In the genomic region with DNA sequence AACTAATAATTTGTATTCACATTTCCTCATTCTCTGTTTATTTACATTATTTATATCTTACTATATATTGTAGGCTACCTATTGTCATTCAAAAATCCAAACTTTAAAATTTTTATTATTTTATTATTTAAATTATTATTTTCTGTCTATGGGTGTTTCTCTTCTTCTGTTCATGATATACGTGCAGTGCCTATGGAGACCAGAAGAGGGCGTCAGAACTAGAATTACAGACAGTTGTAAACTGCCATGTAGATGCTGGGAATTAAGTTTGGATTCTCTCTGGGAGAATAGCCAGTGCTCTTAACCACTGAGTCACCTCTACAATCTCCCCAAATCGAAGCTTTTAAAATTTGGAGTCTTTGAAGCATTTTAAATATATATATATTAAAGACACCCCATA, we compare ENCODE assay signal across 12 mouse cellular contexts.
DNase-seq lines count a peak whose midpoint lies in the region; ATAC-seq and TF ChIP-seq lines count a peak whose summit lies in the region.
"Had no signal": no experiment of that assay in that cellular context is flagged by ENCODE, and none has a peak within 500 bp of the region (broad histone marks: within the 10 kb centered on the region; RNA-seq: fewer than 3 reads in every experiment).

No protein-coding gene starts in this region.

- no peak overlapping the region for H3K4me3 ChIP-seq in forebrain, postnatal 0 days (ENCODE audit: low read depth, low read length)
- H3K4me3 ChIP-seq in forebrain, embryonic 11.5 days (ENCODE audit: low read depth, low read length): no peak overlapping the region
- no peak overlapping the region for H3K4me3 ChIP-seq in layer of hippocampus, adult 2 months
- H3K4me3 ChIP-seq: hindbrain, embryonic 13.5 days; midbrain, embryonic 15.5 days had no signal

- no peaks in the 10 kb centered on the region for H3K36me3 ChIP-seq in forebrain, postnatal 0 days (ENCODE audit: insufficient read depth)
- H3K36me3 ChIP-seq in forebrain, embryonic 11.5 days (ENCODE audit: control insufficient read depth, insufficient read depth, low read length): no peaks in the 10 kb centered on the region
- H3K36me3 ChIP-seq: hindbrain, embryonic 13.5 days; midbrain, embryonic 15.5 days had no signal

- no peak overlapping the region for H3K9ac ChIP-seq in forebrain, postnatal 0 days
- H3K9ac ChIP-seq in forebrain, embryonic 11.5 days (ENCODE audit: low read length): no peak overlapping the region
- H3K9ac ChIP-seq: hindbrain, embryonic 13.5 days; midbrain, embryonic 15.5 days had no signal

- H3K27ac ChIP-seq in forebrain, postnatal 0 days (ENCODE audit: low read depth, low read length): no peak overlapping the region
- H3K27ac ChIP-seq in forebrain, embryonic 11.5 days (ENCODE audit: low read depth, low read length): no peak overlapping the region
- H3K27ac ChIP-seq in layer of hippocampus, adult 2 months: no peak overlapping the region
- H3K27ac ChIP-seq: hindbrain, embryonic 13.5 days; midbrain, embryonic 15.5 days had no signal

- no peak for DNase-seq in forebrain, postnatal 0 days
- no peak for DNase-seq in forebrain, embryonic 11.5 days (ENCODE audit: low spot score)
- no peak for DNase-seq in layer of hippocampus, adult 2 months (ENCODE audit: low spot score in 2 of 2)
- no peak for DNase-seq in layer of hippocampus, adult 18-20 months (ENCODE audit: low spot score in 2 of 2)
- DNase-seq in 3T3-L1 (ENCODE audit: low read depth, low spot score): peak; percentile 27
- DNase-seq in NIH3T3 (ENCODE audit: low read depth): peak; percentile 45
- DNase-seq in adrenal gland, adult 8-10 months: no peak
- DNase-seq: heart, adult 18-20 months; kidney, postnatal 14 days; thymus, postnatal 14 days had no signal

- peak; percentile 31; the same call in 1 of the 2 replicates for TF ChIP-seq CTCF in forebrain, postnatal 0 days (IDR thresholded peaks at IDR 0.05; ENCODE audit: low read depth)
- peak; percentile 71 for TF ChIP-seq CTCF in layer of hippocampus, adult 2 months (conservative IDR thresholded peaks at IDR 0.05)

- no peaks in the 10 kb centered on the region for H3K4me1 ChIP-seq in forebrain, postnatal 0 days (ENCODE audit: insufficient read depth)
- no peaks in the 10 kb centered on the region for H3K4me1 ChIP-seq in forebrain, embryonic 11.5 days (replicated peaks; ENCODE audit: control insufficient read depth, insufficient read depth, low read length)

- no peaks in the 10 kb centered on the region for H3K9me3 ChIP-seq in forebrain, postnatal 0 days (ENCODE audit: low read length)
- H3K9me3 ChIP-seq in forebrain, embryonic 11.5 days (ENCODE audit: control insufficient read depth, low read length): no peaks in the 10 kb centered on the region
- H3K9me3 ChIP-seq: hindbrain, embryonic 13.5 days; midbrain, embryonic 15.5 days had no signal

- WGBS in forebrain, postnatal 0 days: 58% methylated on average over 3 of the region's 3 CpGs
- 56% methylated on average over 3 of the region's 3 CpGs for WGBS in forebrain, embryonic 11.5 days

- H3K4me2 ChIP-seq in forebrain, postnatal 0 days (ENCODE audit: low read depth): no peak overlapping the region
- no peak overlapping the region for H3K4me2 ChIP-seq in forebrain, embryonic 11.5 days (ENCODE audit: low read depth, low read length, severe bottlenecking)
- H3K4me2 ChIP-seq: hindbrain, embryonic 13.5 days; midbrain, embryonic 15.5 days had no signal

- ATAC-seq in forebrain, postnatal 0 days: no peak
- no peak for ATAC-seq in forebrain, embryonic 11.5 days (replicated peaks; ENCODE audit: low FRiP score)
- ATAC-seq: midbrain, embryonic 15.5 days had no signal

- no peaks in the 10 kb centered on the region for H3K27me3 ChIP-seq in forebrain, postnatal 0 days (ENCODE audit: insufficient read depth, low read length)
- no peaks in the 10 kb centered on the region for H3K27me3 ChIP-seq in forebrain, embryonic 11.5 days (ENCODE audit: control insufficient read depth, insufficient read depth, low read length)
- H3K27me3 ChIP-seq: hindbrain, embryonic 13.5 days; midbrain, embryonic 15.5 days had no signal

Comparison
In these comparisons a context has a peak if more than half of its experiments do, and no peak if none do; other contexts are left out.
1. DNase-seq: peak in 3T3-L1 (single experiment) and NIH3T3 (single experiment); none in forebrain, postnatal 0 days (single experiment), forebrain, embryonic 11.5 days (single experiment), layer of hippocampus, adult 2 months (0 of 2), layer of hippocampus, adult 18-20 months (0 of 2) and adrenal gland, adult 8-10 months (single experiment).